Mouse (Mus musculus) ovary, postnatal 10 days (tissue): Measurements from ENCODE around the gene Rfc4.
"Not testable (repeated sequence)": the region's sequence is repeated elsewhere in the genome, so short reads cannot be mapped to it uniquely, and the experiment has no call there.

Experiments
- DNase-seq: peaks from one replicate; pipeline ENCODE4 v3.0.0; 2022; ENCODE audit warnings: low spot score

Gene Rfc4

DNA sequence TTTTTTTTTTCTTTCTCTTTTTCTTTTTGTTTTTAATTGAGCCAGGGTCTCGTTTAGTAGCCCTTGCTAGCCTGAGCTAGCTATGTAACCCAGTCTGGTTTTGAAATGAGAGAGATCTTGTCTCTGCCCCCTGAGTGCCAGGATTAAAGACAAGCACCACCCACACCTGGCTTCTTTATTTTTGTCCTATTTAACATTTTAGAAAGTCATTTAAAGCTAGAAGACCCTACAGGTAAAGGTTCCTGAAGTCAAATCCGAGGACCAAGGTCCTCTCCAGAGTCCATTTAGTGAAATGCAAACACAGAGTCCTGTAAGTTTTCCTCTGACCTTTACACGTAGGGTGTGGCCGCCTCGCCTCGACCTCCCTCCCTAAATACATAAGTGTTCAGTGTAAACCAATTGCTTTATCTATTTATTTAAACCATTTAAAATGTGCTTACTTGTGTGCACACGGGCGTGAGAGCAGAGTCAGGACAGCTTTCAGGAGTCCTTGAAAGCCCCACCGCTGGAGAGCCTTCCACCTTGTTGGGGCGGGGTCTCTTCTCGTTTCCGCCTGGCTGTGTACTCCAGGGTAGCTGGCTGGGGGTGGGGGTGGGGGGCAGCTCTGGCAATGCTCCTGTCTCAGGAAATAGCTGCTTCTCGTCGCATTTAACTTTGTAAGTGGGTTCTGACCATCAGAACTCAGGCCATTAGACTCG, 25.0 kb downstream of the Rfc4 start:
- no peak for DNase-seq

GRCm38 (mm10) chr16:23100613-23101012, 26.9 kb downstream of the Rfc4 start:
- no peak for DNase-seq

- DNase-seq, result peak; percentile 7
Observed at GRCm38 (mm10) chr16:23100099-23100575, 27.4 kb downstream of the Rfc4 start.

DNA sequence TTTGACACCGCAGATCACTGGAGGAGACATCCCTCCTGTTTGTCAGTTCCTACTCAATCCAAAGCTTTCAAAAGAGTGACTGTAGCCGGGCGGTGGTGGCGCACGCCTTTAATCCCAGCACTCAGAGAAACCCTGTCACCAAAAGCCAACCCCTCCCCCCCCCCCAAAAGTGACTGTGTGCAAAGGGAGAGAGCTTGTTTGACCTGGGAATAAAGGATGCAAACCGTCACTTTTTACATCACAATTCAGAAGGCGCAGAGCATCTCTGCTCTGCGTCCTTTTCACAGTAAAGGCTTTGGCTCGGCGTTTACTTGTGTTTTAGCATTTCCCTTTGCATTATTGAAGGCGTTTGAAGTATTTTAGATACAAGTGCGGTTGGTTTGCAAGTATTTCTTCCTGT, 27.9 kb downstream of the Rfc4 start:
- no peak for DNase-seq

GRCm38 (mm10) chr16:23098105-23098452, 29.5 kb downstream of the Rfc4 start:
- DNase-seq, result not testable (repeated sequence)

GRCm38 (mm10) chr16:23097290-23098104, 30.0 kb downstream of the Rfc4 start:
- not testable (repeated sequence) for DNase-seq

DNA sequence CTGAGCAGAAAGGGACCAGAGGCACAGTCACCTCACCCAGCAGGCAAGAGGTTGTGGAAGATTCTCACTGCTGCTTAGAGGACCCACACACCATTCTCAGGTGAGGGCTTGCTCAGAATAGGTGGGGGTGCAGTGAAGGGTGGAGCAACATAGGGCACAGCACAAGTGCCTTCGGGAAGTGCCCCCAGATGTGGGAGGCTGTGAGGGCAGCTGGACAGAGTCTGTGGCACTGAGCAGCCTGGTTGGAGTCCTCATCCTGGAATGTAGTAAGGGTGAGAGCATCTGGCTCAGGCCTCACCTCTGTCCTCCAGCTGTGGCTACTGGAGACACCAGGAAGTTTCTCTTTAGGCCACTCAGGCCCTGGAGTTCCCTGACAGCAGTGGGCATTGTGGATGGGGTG, 30.7 kb downstream of the Rfc4 start:
- DNase-seq, result not testable (repeated sequence)

GRCm38 (mm10) chr16:23095581-23095980, 32.0 kb downstream of the Rfc4 start:
- DNase-seq, result not testable (repeated sequence)

DNA sequence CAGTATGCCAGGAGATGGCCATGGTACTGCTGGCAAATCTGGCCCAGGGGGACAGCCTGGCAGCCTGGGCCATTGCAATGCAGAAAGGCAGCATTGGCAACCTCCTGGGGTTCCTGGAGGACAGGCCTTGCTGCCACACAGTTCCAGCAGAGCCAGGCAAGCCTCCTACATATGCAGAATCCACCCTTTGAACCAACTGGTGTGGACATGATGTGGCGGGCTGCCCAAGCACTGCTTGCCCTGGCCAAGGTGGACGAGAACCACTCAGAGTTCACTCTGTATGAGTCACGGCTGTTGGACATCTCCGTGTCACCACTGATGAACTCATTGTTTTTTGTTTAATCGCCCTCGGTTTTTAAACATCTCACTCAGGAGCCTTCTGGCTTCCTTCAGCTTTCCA, 33.4 kb downstream of the Rfc4 start:
- DNase-seq, result no peak

DNA sequence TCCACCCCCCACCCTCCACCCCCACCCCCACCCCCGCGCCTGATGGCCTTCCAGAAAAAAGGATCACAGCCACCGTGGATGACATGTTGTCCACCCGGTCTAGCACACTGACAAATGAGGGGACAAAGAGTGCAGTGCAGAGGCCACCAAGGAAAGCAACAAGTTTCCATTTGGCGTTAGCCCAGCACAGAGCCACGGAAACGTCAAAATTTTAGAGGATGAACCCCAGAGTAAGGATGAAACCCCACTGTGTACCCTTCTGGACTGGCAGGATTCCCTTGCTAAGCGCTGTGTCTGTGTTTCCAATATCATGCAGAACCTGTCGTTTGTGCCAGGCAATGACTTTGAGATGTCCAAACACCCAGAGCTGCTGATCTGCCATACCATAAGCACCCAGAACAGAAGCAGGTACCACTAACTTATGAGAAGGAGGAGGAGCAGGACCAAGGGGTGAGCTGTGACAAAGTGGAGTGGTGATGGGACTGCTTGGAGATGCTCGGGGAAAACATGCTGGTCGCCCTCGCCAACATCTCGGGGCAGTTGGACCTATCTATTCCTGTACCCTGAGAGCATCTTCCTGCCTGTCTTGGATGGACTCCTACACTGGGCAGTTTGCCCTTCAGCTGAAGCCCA, 34.1 kb downstream of the Rfc4 start:
- DNase-seq, result no peak

GRCm38 (mm10) chr16:23091345-23091744, 36.2 kb downstream of the Rfc4 start:
- DNase-seq, result not testable (repeated sequence)

- DNase-seq, result not testable (repeated sequence)
Observed at GRCm38 (mm10) chr16:23088491-23088890, 39.0 kb downstream of the Rfc4 start.

GRCm38 (mm10) chr16:23087712-23088111, 39.8 kb downstream of the Rfc4 start:
- DNase-seq, result not testable (repeated sequence)

GRCm38 (mm10) chr16:23087159-23087558, 40.4 kb downstream of the Rfc4 start:
- DNase-seq, result not testable (repeated sequence)

GRCm38 (mm10) chr16:23077516-23077915, 50.0 kb downstream of the Rfc4 start:
- DNase-seq, result not testable (repeated sequence)
